Mouse (Mus musculus): ENCODE data around the gene Slc26a6. TPM values are rescaled to one million over a fixed set of nuclear protein-coding genes. Genes with fewer than 3 reads are reported as not detected.
A peak's percentile ranks its signal among the peaks of the same experiment; 100 is the strongest.

The Slc26a6 gene
- total RNA-seq, 2 experiments from 2014 or later, result 27.4 to 28.7 TPM

GRCm38 (mm10) chr9:108949231-108949966 is 96.3 kb downstream of the Slc26a6 start:
- intact Hi-C loops (cut with DNase I), result no loop called here
- peak; percentile 16 for DNase-seq (ENCODE audit: low spot score)

GRCm38 (mm10) chr9:108949967-108950728 is 97.1 kb downstream of the Slc26a6 start:
- no peak for DNase-seq (ENCODE audit: low spot score)
- intact Hi-C loops (cut with DNase I), result no loop called here

- DNase-seq (ENCODE audit: low spot score), result no peak
- intact Hi-C loops (cut with DNase I), result no loop called here
Observed at GRCm38 (mm10) chr9:108953081-108953636, 100.1 kb downstream of the Slc26a6 start, which contains the start of gene Col7a1. Gene Col7a1 (plus strand): TSS chr9:108953586.

- intact Hi-C loops (cut with DNase I), result no loop called here
- DNase-seq (ENCODE audit: low spot score), result no peak
Observed at GRCm38 (mm10) chr9:108955241-108955640, 102.2 kb downstream of the Slc26a6 start.

GRCm38 (mm10) chr9:108955846-108956245 is 102.8 kb downstream of the Slc26a6 start:
- DNase-seq (ENCODE audit: low spot score), result no peak
- intact Hi-C loops (cut with DNase I), result no loop called here

Small RNAs within 50 kb of the gene (microRNA-seq; reads per million reads assigned to microRNA genes)
- not detected for gene Gm23156

Other genes with a start within 250 kb of the Slc26a6 start
- gene Arih2, start 203.9 kb upstream of the Slc26a6 start, total RNA-seq (2021), result 10 to 100 TPM; 41.3 to 42.2 TPM
- 100 to 1,000 TPM; 192 to 211 TPM for gene Slc25a20, start 191.2 kb upstream of the Slc26a6 start, total RNA-seq (2021)
- gene Prkar2a, start 164.0 kb upstream of the Slc26a6 start, total RNA-seq (2021), result 10 to 100 TPM; 80.3 to 81.8 TPM
- 10 to 100 TPM; 21.1 to 26.4 TPM for gene Ip6k2, start 69.5 kb upstream of the Slc26a6 start, total RNA-seq (2021)
- gene Nckipsd, start 44.9 kb upstream of the Slc26a6 start, total RNA-seq (2021), result 1 to 10 TPM; 7.9 to 8.3 TPM
- under 1 TPM; 0.03 to 0.23 TPM for gene Celsr3, start 27.0 kb upstream of the Slc26a6 start, total RNA-seq (2021)
- gene Tmem89, start 61.3 kb downstream of the Slc26a6 start, total RNA-seq (2021), result not detected
- 1,000 to 10,000 TPM; 2,451 to 2,563 TPM for gene Uqcrc1, start 83.3 kb downstream of the Slc26a6 start, total RNA-seq (2021)
- gene Col7a1, start 100.3 kb downstream of the Slc26a6 start, total RNA-seq (2021), result under 1 TPM; 0.23 to 0.61 TPM
- gene Ucn2, start 132.7 kb downstream of the Slc26a6 start, total RNA-seq (2021), result not detected
- gene Pfkfb4, start 138.5 kb downstream of the Slc26a6 start, total RNA-seq (2021), result 1 to 10 TPM; 2.3 to 2.7 TPM
- 10 to 100 TPM; 43.0 to 43.2 TPM for gene Shisa5, start 185.3 kb downstream of the Slc26a6 start, total RNA-seq (2021)
- 10 to 100 TPM; 11.9 to 12.9 TPM for gene Trex1, start 206.5 kb downstream of the Slc26a6 start, total RNA-seq (2021)
- 1 to 10 TPM; 6.7 to 7.1 TPM for gene Atrip, start 220.8 kb downstream of the Slc26a6 start, total RNA-seq (2021)
- 10 to 100 TPM; 11.5 to 12.2 TPM for gene Ccdc51, start 229.2 kb downstream of the Slc26a6 start, total RNA-seq (2021)
- gene Tma7, start 229.3 kb downstream of the Slc26a6 start, total RNA-seq (2021), result 100 to 1,000 TPM; 243 to 255 TPM
- gene Plxnb1, start 242.1 kb downstream of the Slc26a6 start, total RNA-seq (2021), result 10 to 100 TPM; 21.1 to 22.9 TPM